Mouse (Mus musculus): ENCODE measurements around the gene Gm49394.

DNA sequence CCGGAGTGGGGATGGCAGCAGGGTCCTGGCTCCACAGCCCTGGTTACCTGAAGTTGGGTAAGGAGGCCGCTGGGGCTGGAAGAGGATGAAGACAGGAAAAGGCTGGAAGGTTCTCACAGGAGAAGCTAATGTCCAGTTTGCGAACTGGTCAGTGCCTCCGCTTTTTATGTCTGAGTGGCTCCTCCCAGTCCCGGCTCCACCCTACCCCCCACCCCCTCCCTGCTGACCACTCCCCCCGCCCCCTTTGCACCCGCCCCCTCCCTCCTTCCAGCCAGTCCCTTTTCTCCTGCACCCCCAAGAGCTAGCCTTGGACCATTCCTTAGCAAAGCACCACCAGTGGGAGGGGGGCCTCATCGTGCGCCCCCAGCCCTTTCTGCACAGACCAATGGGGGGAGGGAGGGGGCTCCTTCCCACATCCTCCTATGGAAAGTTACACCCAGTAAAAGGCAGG, 12.4 kb downstream of the Gm49394 start:
- no peak for TF ChIP-seq CTCF (IDR thresholded peaks at IDR 0.05; ENCODE audit: borderline replicate concordance, insufficient read depth, low read depth, low read length)
- TF ChIP-seq POLR2A (IDR thresholded peaks at IDR 0.05; ENCODE audit: borderline replicate concordance, insufficient read depth, low read length) = no peak
